Mouse (Mus musculus): ENCODE measurements around the gene Wnt5b. TPM values are rescaled to one million over a fixed set of nuclear protein-coding genes. Genes with fewer than 3 reads are reported as not detected.
"Not testable (repeated sequence)": the region's sequence is repeated elsewhere in the genome, so short reads cannot be mapped to it uniquely, and the experiment has no call there.

Wnt5b gene
- total RNA-seq, 2 experiments from 2014 or later = 2.3 to 5.3 TPM

DNA sequence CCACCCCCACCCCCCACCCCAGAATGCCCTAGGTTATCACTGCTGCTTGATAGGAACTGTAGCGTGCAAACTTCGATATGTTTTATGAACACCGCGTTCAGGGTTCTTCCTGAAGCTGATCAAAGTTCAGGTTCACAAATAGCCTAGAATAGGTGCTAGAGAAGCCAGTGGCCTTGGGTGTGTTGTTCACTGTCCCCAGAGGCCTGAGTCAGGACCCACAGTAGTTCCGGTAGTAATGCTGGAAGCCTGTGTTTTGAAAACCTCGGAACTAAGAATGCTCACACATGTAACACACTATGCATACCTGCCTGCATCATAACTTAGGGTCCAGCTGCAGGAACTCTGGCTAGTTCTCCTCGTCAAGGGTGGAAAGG lies 57.1 kb downstream of the Wnt5b start:
- intact Hi-C loops (cut with DNase I) = loop anchor here (5.0 kb wide), 2 partner anchors 415 to 435 kb away; partner anchors contain the start of gene Rad52
- no peak for DNase-seq

DNA sequence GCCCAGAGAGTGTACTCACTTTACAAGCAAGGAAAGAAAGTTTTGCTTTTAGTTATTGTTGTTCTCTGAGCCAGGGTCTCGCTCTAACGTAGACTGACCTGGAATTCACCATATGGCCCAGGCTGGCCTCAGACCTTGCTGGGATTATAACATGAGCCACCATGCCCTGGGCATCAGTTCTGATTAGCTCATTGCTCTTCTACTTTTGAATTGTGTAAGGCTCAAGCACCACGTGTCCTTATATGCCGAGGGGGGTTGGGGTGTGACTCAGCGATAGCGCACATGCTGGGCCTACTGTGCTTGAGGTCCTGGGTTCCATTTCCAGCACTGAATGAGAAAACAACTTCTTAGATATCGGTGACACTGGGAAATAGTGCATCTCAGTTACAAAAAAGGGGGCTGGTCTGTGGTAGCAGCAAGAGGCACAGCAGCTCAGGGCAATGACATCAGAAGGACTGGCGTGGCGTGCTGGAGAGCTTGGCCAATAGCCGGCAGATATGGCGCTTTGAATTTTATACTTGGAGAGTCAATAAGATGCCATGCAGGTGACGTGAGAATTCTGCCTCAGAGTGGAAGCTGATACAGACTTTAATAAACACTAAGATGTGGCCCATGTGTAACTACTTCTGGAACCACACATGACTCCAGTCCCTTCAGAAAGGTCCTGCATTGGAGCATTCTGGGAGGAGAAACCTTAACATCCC lies 57.6 kb downstream of the Wnt5b start:
- intact Hi-C loops (cut with DNase I) = loop anchor here (5.0 kb wide), 2 partner anchors 416 to 436 kb away; partner anchors contain the start of gene Rad52
- no peak for DNase-seq

DNA sequence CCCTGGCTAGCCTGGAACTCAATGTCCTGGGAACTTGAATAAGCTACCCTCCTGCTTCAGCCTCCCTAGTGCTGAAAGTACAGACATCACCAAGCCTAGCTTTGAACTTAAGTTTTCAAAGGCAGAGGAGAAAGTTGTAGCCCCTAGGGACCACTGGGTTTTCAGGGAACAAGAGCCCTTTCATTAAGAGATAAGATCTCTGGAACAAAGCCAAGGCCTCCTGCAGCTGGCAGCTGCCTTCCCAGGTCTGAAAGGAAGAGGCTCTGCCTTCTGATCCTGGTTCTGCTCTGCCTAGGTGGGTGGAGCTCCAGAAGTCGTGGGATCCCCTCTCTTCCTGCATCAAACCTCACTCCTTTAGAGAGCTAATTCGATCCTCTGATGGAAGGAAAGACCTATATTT lies 58.7 kb downstream of the Wnt5b start:
- intact Hi-C loops (cut with DNase I) = loop anchor here (5.0 kb wide), 2 partner anchors 417 to 437 kb away; partner anchors contain the start of gene Rad52
- no peak for DNase-seq

DNA sequence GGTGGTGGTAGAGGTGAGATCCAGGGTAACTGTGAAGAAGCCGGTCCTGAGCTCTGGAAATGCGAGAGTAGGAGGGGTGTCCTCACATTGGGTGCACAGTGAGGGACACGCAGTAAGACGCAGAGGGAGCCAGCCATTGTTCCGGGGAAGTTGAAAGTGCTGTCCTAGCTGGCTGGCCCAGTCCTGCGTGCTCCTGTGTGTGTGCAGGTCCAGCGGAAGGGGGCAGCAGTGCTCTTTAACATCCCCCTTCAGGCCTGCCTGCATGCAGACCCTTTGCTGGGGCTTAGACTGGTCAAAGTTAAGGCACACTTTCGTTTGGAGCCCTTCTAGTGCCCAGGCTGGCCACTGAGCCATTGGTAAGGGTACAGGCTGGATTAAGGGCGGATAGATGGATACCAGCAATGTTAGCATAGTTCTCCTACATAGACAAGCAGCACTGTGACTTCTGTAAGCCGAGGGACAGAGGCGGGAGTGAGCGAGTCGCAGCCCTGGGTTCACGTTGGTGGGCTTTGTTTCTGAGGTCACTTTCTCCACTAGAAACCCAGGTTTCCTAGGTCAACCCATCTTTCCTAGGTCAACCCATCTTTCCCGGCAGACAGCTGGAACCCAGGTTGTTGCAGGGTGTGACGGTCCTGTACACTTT lies 61.1 kb downstream of the Wnt5b start:
- peak; percentile 46 to 50 for DNase-seq
- intact Hi-C loops (cut with DNase I) = loop anchor here (5.0 kb wide), 2 partner anchors 364 to 554 kb away; partner anchors contain the start of genes Erc1 and Wnk1

DNA sequence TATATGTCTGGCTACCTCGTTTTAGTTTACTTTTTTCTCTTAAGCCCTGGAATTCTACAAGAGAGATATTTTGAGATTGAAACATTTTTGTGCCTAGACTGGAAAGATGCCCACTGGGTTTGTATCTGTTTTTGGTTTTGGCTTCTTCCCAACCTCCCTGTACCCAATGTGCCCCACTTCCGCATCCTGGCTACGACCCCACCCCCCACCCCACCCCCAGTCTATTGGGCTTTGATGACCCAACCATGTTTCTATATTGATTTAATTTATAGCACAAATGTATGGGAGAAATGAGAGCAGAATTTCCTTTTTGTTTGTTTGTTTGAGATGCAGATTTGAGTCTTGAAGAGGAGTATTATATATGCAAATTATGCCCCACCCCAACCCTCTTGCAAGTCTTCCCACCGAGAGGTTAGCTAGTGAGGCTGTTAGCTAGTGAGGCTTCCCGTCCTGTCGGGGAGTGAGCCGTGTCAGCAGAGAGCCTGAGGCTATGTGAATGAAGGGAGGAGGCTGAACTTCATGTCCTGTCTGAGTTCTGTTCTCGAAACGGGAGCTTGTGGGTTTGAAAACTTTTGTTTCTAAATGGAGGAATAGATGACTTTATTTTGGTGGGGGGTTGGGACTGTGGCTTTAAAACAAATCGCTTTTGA lies 62.3 kb downstream of the Wnt5b start:
- DNase-seq = not testable (repeated sequence)
- intact Hi-C loops (cut with DNase I) = loop anchor here (5.0 kb wide), 2 partner anchors 365 to 555 kb away; partner anchors contain the start of genes Erc1 and Wnk1

DNA sequence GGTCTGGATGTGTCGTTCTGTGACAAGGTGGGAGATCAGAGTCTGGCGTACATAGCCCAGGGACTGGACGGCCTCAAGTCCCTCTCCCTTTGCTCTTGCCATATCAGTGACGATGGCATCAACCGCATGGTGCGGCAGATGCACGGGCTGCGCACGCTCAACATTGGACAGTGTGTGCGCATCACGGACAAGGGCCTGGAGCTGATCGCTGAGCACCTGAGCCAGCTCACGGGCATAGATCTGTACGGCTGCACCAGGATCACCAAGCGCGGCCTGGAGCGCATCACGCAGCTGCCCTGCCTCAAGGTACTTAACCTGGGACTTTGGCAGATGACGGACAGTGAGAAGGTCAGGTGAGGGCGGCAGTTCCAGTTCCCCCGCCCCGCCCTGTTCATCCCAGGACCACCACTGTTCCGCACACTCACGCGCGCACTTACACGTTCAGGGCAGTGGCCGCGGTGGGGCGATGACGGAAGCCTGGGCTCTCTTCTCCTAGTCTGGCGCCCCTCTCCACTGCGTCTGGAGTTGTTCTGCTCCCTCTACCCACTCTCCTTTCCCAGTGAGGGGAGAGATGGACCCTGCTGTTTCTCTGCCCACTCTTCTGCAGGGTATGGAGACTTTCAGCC lies 63.3 kb downstream of the Wnt5b start:
- intact Hi-C loops (cut with DNase I) = loop anchor here (5.0 kb wide), 2 partner anchors 366 to 556 kb away; partner anchors contain the start of genes Erc1 and Wnk1
- peak in 1 of 2 experiments; percentile 31 for DNase-seq

DNA sequence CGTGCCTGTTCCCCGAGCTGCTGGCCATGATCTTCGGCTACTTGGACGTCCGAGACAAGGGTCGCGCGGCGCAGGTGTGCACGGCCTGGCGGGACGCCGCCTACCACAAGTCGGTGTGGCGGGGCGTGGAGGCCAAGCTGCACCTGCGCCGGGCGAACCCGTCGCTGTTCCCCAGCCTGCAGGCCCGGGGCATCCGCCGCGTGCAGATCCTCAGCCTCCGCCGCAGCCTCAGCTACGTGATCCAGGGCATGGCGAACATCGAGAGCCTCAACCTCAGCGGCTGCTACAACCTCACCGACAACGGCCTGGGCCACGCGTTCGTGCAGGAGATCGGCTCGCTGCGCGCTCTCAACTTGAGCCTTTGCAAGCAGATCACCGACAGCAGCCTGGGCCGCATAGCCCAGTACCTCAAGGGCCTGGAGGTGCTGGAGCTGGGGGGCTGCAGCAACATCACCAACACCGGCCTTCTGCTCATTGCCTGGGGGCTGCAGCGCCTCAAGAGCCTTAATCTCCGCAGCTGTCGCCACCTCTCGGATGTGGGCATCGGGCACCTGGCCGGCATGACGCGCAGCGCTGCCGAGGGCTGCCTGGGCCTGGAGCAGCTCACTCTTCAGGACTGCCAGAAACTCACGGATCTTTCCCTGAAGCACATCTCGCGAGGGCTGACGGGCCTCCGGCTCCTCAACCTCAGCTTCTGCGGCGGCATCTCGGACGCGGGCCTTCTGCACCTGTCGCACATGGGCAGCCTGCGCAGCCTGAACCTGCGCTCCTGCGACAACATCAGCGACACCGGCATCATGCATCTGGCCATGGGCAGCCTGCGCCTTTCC lies 64.1 kb downstream of the Wnt5b start:
- peak; percentile 48 to 72 for DNase-seq
- intact Hi-C loops (cut with DNase I) = loop anchor here (5.0 kb wide), 2 partner anchors 367 to 557 kb away; partner anchors contain the start of genes Erc1 and Wnk1

DNA sequence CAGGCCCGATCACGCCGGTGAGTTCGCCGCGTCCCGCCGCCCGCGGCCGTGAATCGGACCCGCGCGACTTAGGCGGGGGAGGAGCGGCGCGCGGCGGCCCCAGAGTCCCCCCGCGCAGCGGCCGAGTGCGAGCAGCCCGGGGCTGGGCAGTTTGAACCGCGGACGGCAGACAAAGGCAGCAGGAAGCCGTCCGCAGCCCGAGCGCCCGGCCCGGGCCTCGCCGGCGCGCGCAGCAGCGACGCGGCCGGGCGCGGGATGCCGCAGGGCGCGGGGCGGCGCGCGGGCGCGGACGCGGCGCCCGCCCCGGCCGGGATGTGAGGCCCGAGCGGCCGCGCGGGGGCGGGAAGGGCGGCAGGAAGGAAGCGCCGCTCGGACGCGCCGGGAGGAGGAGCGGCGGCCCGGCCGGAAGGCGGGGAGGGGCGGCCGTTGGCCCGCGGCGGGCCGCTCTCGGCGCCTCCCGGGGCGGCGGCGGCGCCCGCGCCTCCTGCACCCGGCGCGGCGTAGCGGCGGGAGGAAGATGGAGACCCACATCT lies 64.7 kb downstream of the Wnt5b start, which contains the start of gene Fbxl14:
Gene Fbxl14, plus strand, starts transcription at position 326 of the 533 bp plus-strand sequence.
- peak; percentile 66 to 72 for DNase-seq
- intact Hi-C loops (cut with DNase I) = no loop called here

DNA sequence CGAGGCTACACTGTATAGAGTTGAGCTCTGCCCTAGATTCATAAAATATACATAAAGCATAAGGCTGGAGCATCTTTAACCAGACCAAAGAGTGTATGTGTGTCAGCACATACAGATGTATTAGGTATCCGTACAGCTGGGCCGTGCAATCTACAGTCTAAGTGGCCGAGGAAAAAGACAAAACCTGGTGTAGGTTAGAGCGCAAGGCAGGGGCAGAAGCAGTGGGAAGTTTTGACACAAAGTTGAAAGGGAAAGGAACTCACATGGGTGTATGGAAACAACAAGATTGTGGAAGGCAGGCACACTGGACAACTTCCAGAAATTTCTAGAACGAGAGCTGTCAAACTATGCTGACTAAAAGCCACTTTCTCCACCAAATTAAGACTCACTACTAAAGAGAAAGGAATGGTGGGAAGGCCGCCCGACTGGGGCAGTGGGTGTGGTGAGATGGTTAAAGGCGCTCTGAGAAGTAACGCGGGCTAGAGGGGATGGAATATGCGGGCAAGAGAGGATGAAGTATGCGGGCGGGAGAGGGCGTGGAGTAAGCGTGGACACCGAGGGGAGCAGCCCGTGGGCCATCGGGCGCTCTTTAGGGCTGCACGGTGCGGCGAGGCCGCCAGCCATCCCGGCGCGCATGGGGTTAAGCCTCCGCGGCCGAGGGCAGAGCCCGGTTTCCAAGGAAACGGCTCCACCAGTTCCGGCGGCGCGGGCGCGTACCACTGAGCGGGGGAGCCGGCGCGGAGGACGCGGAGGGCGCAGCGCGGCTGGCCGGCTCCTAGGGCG lies 65.4 kb downstream of the Wnt5b start:
- peak; percentile 82 to 93 for DNase-seq
- intact Hi-C loops (cut with DNase I) = no loop called here

DNA sequence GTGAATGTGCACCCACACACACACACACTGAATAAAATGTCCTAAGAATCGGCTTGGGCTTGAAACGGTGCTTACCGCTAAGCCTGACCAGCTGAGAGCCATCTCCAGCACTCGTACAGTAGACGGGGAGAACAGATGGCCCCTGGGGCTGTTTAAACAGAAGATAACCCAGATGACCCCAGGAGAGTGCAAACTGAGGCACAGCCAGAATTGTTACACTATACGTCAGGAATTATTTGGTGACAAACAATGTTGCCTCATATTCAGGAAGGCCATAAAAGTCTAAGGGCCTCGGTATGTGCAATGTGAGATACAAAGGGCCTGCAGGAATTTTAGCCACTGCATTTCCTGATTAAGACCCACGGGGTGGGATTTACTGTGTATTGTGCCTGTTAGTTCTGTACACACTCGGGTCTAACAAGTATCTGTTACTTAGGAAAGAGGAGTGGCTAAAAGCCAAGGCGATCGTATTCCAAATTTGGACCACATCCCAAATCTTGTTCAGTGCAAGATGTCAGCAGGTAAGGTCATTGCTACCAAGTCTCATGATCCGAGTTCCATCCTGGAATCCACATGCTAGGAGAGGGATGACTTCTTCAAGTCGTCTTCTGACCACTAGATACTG lies 66.3 kb downstream of the Wnt5b start:
- DNase-seq = no peak
- intact Hi-C loops (cut with DNase I) = no loop called here

DNA sequence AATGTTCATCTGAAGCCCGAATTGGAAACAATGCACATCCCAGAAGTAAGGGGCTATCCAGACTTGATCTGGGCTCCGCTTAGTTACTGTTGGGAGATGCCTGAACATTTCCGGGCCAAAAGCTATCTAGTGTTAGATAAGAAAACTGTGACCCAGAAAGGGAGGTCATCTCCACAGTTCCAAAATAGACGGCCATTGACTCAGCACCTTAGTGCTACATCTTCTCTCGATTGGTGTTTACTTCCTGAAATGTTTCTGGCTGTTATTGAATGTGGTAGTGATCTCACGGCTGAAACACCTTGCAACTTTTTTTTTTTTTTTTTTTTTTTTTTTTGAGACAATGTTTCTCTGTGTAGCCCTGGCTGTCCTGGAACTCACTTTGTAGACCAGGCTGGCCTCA lies 68.2 kb downstream of the Wnt5b start:
- no peak for DNase-seq
- intact Hi-C loops (cut with DNase I) = no loop called here

DNA sequence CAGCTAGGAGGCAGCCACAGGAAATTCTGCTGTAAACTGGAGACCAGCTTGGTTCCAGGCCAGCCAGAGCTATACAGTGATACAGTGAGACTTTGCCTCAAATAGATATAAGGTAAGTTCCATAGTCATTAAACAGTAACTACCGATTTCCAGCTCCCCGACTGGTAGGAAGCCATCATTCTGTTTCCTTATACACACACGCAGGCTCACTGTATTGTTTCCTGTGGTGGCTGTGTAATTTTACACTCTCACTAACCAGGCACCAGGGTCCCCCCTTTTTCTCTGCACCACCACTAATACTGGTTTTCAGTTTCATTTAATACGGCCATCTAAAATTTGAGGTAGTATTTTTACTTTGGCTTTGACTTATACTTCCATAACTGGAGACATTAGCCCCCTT lies 70.2 kb downstream of the Wnt5b start:
- DNase-seq = no peak
- intact Hi-C loops (cut with DNase I) = no loop called here

DNA sequence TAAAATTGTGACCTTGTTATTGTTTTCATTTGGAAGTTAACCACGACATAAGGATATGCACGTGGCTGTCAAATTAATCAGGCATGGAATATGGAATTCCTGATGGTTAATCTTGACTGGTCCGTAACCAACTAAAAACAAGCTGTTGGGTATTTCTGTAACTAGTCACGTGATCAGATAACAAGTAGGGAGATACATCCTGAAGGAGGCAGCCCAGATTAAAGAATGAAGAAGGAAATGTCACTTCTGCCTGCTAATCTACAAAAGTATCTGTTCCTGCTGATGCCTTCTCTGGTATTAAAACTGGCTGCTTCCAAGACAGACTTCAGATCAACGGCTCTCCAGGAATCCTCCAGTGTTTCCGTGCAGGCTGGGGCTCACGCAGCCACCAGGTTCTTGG lies 70.7 kb downstream of the Wnt5b start:
- intact Hi-C loops (cut with DNase I) = no loop called here
- no peak for DNase-seq

DNA sequence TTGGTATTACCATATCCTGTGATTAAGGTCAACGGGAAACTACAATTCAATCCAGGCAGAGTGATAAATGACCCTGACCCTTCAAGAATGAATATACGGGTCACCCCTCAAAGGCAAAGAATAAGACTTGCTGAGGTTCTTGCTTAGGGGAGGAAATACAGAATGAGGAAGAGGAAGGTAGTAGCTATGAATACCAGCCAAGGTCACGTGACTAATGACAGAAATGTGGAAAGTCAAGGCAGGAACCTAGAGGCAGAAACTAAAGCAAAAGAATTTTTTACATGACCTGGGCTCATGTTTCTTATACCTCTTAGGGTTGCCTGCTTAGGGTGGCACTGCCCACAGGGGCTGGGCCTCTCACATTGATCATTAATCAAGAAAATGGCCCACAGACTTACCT lies 71.4 kb downstream of the Wnt5b start:
- intact Hi-C loops (cut with DNase I) = no loop called here
- DNase-seq = no peak

DNA sequence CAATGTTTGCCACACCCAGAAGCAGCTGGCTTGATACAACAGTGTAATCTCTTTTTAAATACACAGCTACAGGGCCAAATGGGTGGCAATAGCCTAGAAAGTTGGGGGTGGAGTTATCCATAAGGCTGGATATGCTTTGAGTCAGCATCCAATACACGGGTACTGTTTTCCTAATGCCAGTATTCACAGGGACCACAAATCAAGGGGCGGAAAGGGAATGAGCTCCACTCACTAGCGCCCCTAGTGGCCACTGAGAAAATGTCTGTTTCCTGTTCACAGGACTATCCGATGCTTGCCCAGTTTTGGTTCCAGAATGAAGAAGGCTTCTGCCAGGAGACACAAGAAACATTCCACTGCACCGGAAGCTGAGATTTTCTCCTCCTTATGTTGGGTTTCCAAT lies 72.0 kb downstream of the Wnt5b start:
- peak; percentile 70 to 75 for DNase-seq
- intact Hi-C loops (cut with DNase I) = no loop called here

DNA sequence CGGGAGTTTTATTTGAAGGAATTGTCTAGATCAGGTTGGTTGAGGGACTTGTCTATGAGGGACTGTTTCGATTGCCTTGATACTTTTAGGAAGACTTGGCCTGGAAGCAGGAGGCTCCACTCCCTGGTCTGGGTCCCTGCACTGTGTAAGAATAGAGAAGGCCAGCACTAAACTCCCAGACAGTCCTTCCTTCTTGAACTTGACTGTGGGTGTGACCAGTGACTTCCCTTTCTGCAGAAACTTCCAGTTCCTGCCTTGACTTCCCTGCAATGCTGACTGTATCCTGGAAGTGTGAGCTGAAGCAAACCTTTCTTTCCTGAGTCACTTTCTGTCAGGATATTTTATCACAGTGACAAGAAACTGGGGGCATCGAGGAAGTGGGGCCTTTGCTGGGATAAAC lies 73.4 kb downstream of the Wnt5b start:
- intact Hi-C loops (cut with DNase I) = no loop called here
- no peak for DNase-seq

DNA sequence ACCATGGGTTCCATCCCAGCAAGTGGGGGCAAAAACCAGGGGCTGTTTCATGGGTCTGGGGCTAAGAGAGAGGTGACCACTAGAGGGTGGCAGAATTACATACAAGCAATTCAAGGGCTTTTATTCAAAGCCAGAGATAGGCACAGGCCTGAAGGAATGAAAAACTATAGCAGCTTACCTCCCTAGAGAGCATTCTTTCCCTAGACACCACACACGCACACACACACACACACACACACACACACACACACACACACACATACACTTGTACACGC lies 76.4 kb downstream of the Wnt5b start:
- intact Hi-C loops (cut with DNase I) = no loop called here
- DNase-seq = no peak

DNA sequence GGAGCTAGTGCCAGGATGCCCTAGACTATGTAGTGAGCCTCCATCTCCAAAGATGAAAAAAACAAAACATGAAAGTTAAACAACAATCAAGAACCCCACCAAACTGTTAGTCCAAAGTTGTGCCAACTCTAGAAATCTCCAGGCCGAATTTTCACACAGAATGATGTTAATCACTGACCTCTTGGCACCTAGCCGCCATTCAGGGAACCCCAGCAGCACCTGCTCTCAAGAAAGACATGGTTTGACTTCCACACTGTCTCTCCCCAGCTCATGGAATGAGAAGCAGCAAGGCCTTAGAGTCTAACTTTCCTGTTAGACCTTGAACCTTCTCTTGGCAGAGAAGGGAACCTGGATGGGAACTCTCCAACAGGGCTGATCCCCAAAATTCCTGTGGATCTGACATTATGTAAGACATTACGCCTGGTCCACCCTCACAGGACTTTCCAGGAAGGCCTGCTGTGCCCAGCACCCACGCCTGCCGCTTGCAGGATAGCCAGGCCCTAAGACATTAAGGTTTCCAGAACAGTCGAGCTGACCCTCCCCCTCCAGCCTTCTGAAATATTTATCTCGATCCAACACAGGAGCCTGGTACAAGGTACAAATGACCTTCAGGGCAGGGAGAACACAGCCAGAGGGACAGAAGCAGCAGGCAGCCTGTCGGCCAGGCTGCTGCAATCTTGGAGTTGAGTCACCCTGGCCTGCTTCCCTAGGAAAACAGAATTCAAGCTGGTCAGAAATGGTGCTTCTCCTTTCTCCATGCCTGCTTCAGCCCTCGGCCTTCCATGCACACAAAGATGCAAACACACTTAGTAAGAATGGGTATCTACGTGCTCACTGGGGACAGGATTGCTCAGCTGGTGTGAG lies 77.0 kb downstream of the Wnt5b start:
- DNase-seq = peak; percentile 48 to 63
- intact Hi-C loops (cut with DNase I) = no loop called here
